Mouse (Mus musculus) midbrain, embryonic 14.5 days (tissue): Measurements from ENCODE around the gene Gsto2. TPM values are rescaled to one million over a fixed set of nuclear protein-coding genes. Genes with fewer than 3 reads are reported as not detected.
"Not testable (repeated sequence)": the region's sequence is repeated elsewhere in the genome, so short reads cannot be mapped to it uniquely, and the experiment has no call there.

Experiments
- ATAC-seq: fragments of 200-750 bp; cut with Nextera tagmentation; 2 replicates; pipeline ENCODE4 v1.8.0; 2017; ENCODE audit warnings: moderate number of reproducible peaks, moderate library complexity; ENCODE audit not compliant: low FRiP score, low TSS enrichment
- DNase-seq: peaks from one replicate; pipeline ENCODE4 v3.0.0-alpha.2; 2015
- H3K27ac ChIP-seq: fragments of 300-500 bp; sonication (generic); replicated peaks from 2 replicates; pipeline ENCODE4 v1.5.1; 2014; ENCODE audit warnings: mild to moderate bottlenecking, low read depth, low read length, moderate library complexity
- H3K27me3 ChIP-seq: fragments of 300-500 bp; sonication (generic); 2 replicates; pipeline ENCODE4 v1.6.1; 2014; ENCODE audit warnings: low read length, control low read depth, mixed read lengths; ENCODE audit not compliant: control insufficient read depth, insufficient read depth
- H3K36me3 ChIP-seq: fragments of 300-500 bp; sonication (generic); 2 replicates; pipeline ENCODE4 v1.6.1; 2014; ENCODE audit warnings: low read length, control low read depth; ENCODE audit not compliant: control insufficient read depth, insufficient read depth
- H3K4me1 ChIP-seq: fragments of 300-500 bp; sonication (generic); 2 replicates; pipeline ENCODE4 v1.6.1; 2014; ENCODE audit warnings: mild to moderate bottlenecking, antibody characterized with exemption, low read length, control low read depth; ENCODE audit not compliant: control insufficient read depth, insufficient read depth
- H3K4me2 ChIP-seq: fragments of 300-500 bp; sonication (generic); 2 replicates; pipeline ENCODE4 v1.6.1; 2014; ENCODE audit warnings: mild to moderate bottlenecking, low read length, moderate library complexity
- H3K4me3 ChIP-seq: fragments of 300-500 bp; sonication (generic); replicated peaks from 2 replicates; pipeline ENCODE4 v1.5.1; 2014; ENCODE audit warnings: low read depth, low read length
- H3K9ac ChIP-seq: fragments of 300-500 bp; sonication (generic); replicated peaks from 2 replicates; pipeline ENCODE4 v1.6.1; 2014; ENCODE audit warnings: mild to moderate bottlenecking, low read length, moderate library complexity
- H3K9me3 ChIP-seq: fragments of 300-500 bp; sonication (generic); 2 replicates; pipeline ENCODE4 v1.6.1; 2016; ENCODE audit warnings: low read length, control low read depth, mixed read lengths; ENCODE audit not compliant: control insufficient read depth
- WGBS: fragments of 180-500 bp; shearing (Covaris S2); extraction: QIAGEN DNeasy Blood & Tissue Kit; methylation state at CpG from one replicate; pipeline ENCODE4 v1.1.7; 2014; 5-methylcytosine and 5-hydroxymethylcytosine counted together
- polyA plus RNA-seq: library from polyadenylated mRNA; unstranded; fragments of >200 nt; fragmentation: Nextera tagmentation; extraction: Ambion mirVana; gene quantifications from 2 replicates; pipeline ENCODE4 v1.2.1, GENCODE M21; 2014

The Gsto2 gene
- polyA plus RNA-seq, 1 experiment from 2014 or later, result 1.0 TPM

- 0 out of 2 replicates have a peak, but pooled peaks cover 3% of the 10 kb centered on the region for H3K27me3 ChIP-seq
- no peak overlapping the region for H3K4me3 ChIP-seq
- WGBS, result 86% methylated on average over 16 of the region's 16 CpGs
These were observed 33.0 kb upstream of the Gsto2 start for GRCm38 (mm10) chr19:47832316-47832715.

GRCm38 (mm10) chr19:47834614-47835013, 30.7 kb upstream of the Gsto2 start:
- ATAC-seq (no peak), DNase-seq (no peak)
- Histone ChIP-seq H3K27ac (no peak overlapping the region), H3K4me1 (no peaks in the 10 kb centered on the region; the same call in 1 of the 2 replicates), H3K36me3 (no peaks in the 10 kb centered on the region), H3K4me2 (no peak overlapping the region), H3K27me3 (0 out of 2 replicates have a peak, but pooled peaks cover 3% of the 10 kb centered on the region), H3K4me3 (no peak overlapping the region), H3K9me3 (no peaks in the 10 kb centered on the region), H3K9ac (no peak overlapping the region)
- 94% methylated on average over 5 of the region's 5 CpGs for WGBS

More at GRCm38 (mm10) chr19:47832316-47832715, 33.0 kb upstream of the Gsto2 start:
- ATAC-seq, result no peak
- no peak for DNase-seq
- Histone ChIP-seq H3K9ac (no peak overlapping the region), H3K36me3 (no peaks in the 10 kb centered on the region), H3K27ac (no peak overlapping the region), H3K9me3 (no peaks in the 10 kb centered on the region), H3K4me1 (no peaks in the 10 kb centered on the region; the same call in 1 of the 2 replicates), H3K4me2 (no peak overlapping the region)

GRCm38 (mm10) chr19:47835776-47836175, 29.6 kb upstream of the Gsto2 start:
- H3K9ac ChIP-seq, result no peak overlapping the region
- no peaks in the 10 kb centered on the region; the same call in 1 of the 2 replicates for H3K4me1 ChIP-seq
- ATAC-seq, result no peak
- H3K27ac ChIP-seq, result no peak overlapping the region
- H3K4me3 ChIP-seq, result no peak overlapping the region
- no peaks in the 10 kb centered on the region for H3K36me3 ChIP-seq
- no peak for DNase-seq
- H3K9me3 ChIP-seq, result no peaks in the 10 kb centered on the region
- H3K27me3 ChIP-seq, result 0 out of 2 replicates have a peak, but pooled peaks cover 3% of the 10 kb centered on the region
- WGBS, result 82% methylated on average over 7 of the region's 7 CpGs
- H3K4me2 ChIP-seq, result no peak overlapping the region

- WGBS, result 3% methylated on average over 49 of the region's 49 CpGs
- no peak overlapping the region for H3K27ac ChIP-seq
- H3K4me1 ChIP-seq, result no peaks in the 10 kb centered on the region; the same call in 1 of the 2 replicates
- peak overlapping the region; percentile 48 for H3K9ac ChIP-seq
- H3K27me3 ChIP-seq, result 0 out of 2 replicates have a peak, but pooled peaks cover 3% of the 10 kb centered on the region
- peak overlapping the region; percentile 82 for H3K4me2 ChIP-seq
- ATAC-seq (peak; percentile 88), DNase-seq (peak; percentile 87)
- no peaks in the 10 kb centered on the region for H3K36me3 ChIP-seq
- H3K4me3 ChIP-seq, result peak overlapping the region; percentile 49
- no peaks in the 10 kb centered on the region for H3K9me3 ChIP-seq
These were observed 28.4 kb upstream of the Gsto2 start for GRCm38 (mm10) chr19:47836701-47837526.

GRCm38 (mm10) chr19:47837527-47837901, 27.8 kb upstream of the Gsto2 start:
- 2% methylated on average over 6 of the region's 6 CpGs for WGBS

GRCm38 (mm10) chr19:47841234-47841633, 24.1 kb upstream of the Gsto2 start:
- H3K9me3 ChIP-seq, H3K4me1 ChIP-seq, DNase-seq, H3K4me2 ChIP-seq, H3K36me3 ChIP-seq, H3K9ac ChIP-seq, ATAC-seq, H3K27ac ChIP-seq, H3K4me3 ChIP-seq, H3K27me3 ChIP-seq: not testable (repeated sequence)
- 86% methylated on average over 15 of the region's 15 CpGs for WGBS

More at GRCm38 (mm10) chr19:47837527-47837901, 27.8 kb upstream of the Gsto2 start:
- Histone ChIP-seq H3K9me3 (no peaks in the 10 kb centered on the region), H3K9ac (peak overlapping the region; percentile 48; the same call in 1 of the 2 replicates), H3K4me1 (no peaks in the 10 kb centered on the region; the same call in 1 of the 2 replicates), H3K36me3 (no peaks in the 10 kb centered on the region), H3K27me3 (0 out of 2 replicates have a peak, but pooled peaks cover 3% of the 10 kb centered on the region), H3K4me2 (peak overlapping the region; percentile 82), H3K27ac (no peak overlapping the region), H3K4me3 (peak overlapping the region; percentile 49)
- no peak for DNase-seq
- ATAC-seq, result no peak; the same call in 1 of the 2 replicates

- no peak for DNase-seq
- Histone ChIP-seq H3K27ac (no peak overlapping the region), H3K27me3 (no peaks in the 10 kb centered on the region), H3K36me3 (no peaks in the 10 kb centered on the region), H3K4me1 (peaks cover 9% of the 10 kb centered on the region; the same call in 1 of the 2 replicates), H3K9me3 (no peaks in the 10 kb centered on the region), H3K9ac (no peak overlapping the region), H3K4me2 (no peak overlapping the region), H3K4me3 (no peak overlapping the region)
- WGBS, result 92% methylated on average over 3 of the region's 3 CpGs
- no peak for ATAC-seq
These were observed 15.6 kb upstream of the Gsto2 start for GRCm38 (mm10) chr19:47849735-47850134.

GRCm38 (mm10) chr19:47852131-47852530, 13.2 kb upstream of the Gsto2 start:
- not testable (repeated sequence) for H3K4me1 ChIP-seq
- WGBS, result 89% methylated on average over 3 of the region's 3 CpGs

More at GRCm38 (mm10) chr19:47852131-47852530, 13.2 kb upstream of the Gsto2 start:
- not testable (repeated sequence) for H3K4me2 ChIP-seq, ATAC-seq, DNase-seq, H3K4me3 ChIP-seq, H3K27ac ChIP-seq, H3K9ac ChIP-seq, H3K27me3 ChIP-seq, H3K9me3 ChIP-seq, H3K36me3 ChIP-seq
